Mouse (Mus musculus): ENCODE data around the gene Gm10338.
"Not testable (repeated sequence)": the region's sequence is repeated elsewhere in the genome, so short reads cannot be mapped to it uniquely, and the experiment has no call there.

The Gm10338 gene

DNA sequence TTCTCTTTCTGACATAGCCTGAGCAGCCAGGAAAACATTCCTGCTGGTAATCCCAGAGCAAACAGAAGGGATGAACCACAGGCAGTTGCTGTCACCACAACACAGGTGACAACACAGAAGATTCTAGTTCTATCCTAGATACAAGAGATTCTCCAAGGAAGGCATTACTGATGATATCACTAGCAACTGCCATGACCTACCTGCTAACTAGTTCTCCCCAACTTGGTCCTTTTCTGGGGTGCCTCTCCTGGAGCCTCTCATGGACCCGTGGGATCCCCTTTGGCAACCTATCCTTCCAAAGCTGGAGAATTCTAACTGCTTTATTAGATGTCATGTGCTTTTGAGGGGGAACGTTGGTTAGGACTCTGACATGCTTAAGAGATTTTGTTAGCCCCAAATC, at the start of gene Gm10338:
Gene Gm10338 (minus strand): TSS at position 101 of the 400 bp plus-strand sequence.
- not testable (repeated sequence) for DNase-seq (ENCODE audit: low read depth, low spot score)

DNA sequence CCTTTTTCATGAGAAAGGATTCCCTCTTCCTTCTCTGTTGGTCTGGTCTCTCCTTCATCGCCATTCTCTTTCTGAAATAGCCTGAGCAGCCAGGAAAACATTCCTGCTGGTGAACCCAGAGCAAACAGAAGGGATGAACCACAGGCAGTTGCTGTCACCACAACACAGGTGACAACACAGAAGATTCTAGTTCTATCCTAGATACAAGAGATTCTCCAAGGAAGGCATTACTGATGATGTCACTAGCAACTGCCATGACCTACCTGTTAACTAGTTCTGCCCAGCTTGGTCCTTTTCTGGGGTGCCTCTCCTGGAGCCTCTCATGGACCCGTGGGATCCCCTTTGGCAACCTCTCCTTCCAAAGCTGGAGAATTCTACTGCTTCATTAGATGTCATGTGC, 48.5 kb upstream of the Gm10338 start, which contains the start of gene Gm10128:
Gene Gm10128 (minus strand): TSS at position 101 of the 400 bp plus-strand sequence.
- DNase-seq (ENCODE audit: low read depth, low spot score) = not testable (repeated sequence)

DNA sequence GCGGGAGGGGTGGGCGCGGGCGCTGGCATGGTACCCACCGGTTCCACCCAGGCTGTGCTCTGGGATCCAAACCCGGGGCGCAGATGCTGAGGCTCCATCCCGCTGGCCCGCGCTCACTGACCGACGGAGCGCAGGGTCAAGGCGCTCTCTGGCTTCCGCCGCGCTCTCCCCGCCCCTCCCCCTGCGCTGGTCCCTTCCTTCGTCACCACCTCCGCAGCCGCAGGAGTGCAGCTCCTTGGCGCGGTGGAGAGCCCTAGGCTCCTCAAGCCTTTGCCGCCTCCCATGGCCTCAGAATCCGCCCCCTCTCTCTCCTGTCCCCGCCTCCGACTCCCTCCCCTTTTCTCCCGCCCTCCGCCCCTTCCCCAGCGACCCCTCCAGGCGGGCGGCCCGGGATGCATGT, 27.0 kb downstream of the Gm10338 start, which contains the start of gene Gm3558:
Gene Gm3558 (minus strand): TSS at position 185 of the 400 bp plus-strand sequence.
- DNase-seq (ENCODE audit: low read depth, low spot score) = not testable (repeated sequence)

DNA sequence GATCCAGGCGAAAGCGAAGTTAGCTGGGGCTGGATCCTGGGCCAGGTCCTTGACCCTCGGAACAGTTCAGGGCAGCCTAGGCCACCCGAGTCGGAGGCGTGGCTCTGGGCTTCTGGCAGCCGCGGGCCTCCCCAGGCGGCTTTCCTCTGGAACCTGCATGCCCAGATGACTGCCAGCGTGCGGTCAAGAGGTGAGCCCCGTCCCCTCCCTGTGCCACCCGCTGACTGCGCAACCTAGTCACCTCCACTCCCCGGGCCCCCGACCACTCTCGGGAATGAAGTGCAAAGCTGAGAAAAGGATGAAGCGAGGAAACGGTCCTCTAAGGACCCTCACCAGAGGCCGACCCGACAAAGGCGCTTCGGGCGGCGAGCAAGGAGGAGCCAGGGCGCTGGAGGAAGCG, 27.5 kb downstream of the Gm10338 start:
- DNase-seq (ENCODE audit: low read depth, low spot score) = not testable (repeated sequence)

DNA sequence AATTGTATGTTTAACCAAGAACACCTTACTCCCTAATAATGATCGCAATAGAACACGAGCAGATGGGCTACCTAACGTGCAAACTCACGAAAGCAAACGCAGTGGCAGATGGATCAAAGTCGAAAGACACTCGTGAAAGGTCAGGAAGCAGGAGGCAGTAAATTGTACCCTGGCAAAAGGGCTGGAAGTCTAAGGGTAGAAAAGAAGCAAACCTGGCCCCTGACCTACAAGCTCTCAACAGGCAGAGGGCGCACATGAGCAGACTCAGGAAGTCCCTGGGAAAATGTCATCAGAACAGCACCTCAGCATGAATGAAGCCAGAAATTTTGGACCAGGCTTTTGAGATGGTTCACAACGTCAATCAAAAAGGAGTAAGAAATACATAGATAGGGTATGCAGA, 28.1 kb downstream of the Gm10338 start:
- DNase-seq (ENCODE audit: low read depth, low spot score) = not testable (repeated sequence)
